Mouse (Mus musculus) myocyte (in vitro differentiated cells): ENCODE results near the gene Glra1.

Experiments
- CEBPB ChIP-seq: IDR thresholded peaks from 2 replicates; pipeline ENCODE4 v1.6.1; 2011; ENCODE audit warnings: mild to moderate bottlenecking, moderate library complexity; ENCODE audit not compliant: poor library complexity, insufficient read depth, severe bottlenecking
- MAX ChIP-seq: IDR thresholded peaks from one replicate; pipeline ENCODE4 v1.6.1; 2011; ENCODE audit warnings: low read depth, mild to moderate bottlenecking, control low read depth
- MYOG ChIP-seq, 3 experiments: IDR thresholded peaks; one replicate each; pipeline ENCODE4 v1.6.1; 2011; ENCODE audit warnings: control low read depth in 2 of 3, low read depth in 2 of 3, mild to moderate bottlenecking in 2 of 3; ENCODE audit not compliant: insufficient read length in 2 of 3, control insufficient read depth in 1 of 3, insufficient read depth in 1 of 3
- POLR2A ChIP-seq: IDR thresholded peaks from one replicate; pipeline ENCODE4 v1.6.1; 2011; ENCODE audit warnings: low read depth, mild to moderate bottlenecking, control low read depth, moderate library complexity; ENCODE audit not compliant: insufficient read length
- TCF12 ChIP-seq: IDR thresholded peaks from one replicate; pipeline ENCODE4 v1.6.1; 2011; ENCODE audit warnings: mild to moderate bottlenecking, control low read depth; ENCODE audit not compliant: poor library complexity, insufficient read depth, severe bottlenecking
- TCF3 ChIP-seq: IDR thresholded peaks from one replicate; pipeline ENCODE4 v1.6.1; 2011; ENCODE audit warnings: low read depth, control low read depth; ENCODE audit not compliant: insufficient read length
- USF1 ChIP-seq: IDR thresholded peaks from one replicate; pipeline ENCODE4 v1.6.1; 2011; ENCODE audit warnings: low read depth, mild to moderate bottlenecking, control low read depth, moderate library complexity

DNA sequence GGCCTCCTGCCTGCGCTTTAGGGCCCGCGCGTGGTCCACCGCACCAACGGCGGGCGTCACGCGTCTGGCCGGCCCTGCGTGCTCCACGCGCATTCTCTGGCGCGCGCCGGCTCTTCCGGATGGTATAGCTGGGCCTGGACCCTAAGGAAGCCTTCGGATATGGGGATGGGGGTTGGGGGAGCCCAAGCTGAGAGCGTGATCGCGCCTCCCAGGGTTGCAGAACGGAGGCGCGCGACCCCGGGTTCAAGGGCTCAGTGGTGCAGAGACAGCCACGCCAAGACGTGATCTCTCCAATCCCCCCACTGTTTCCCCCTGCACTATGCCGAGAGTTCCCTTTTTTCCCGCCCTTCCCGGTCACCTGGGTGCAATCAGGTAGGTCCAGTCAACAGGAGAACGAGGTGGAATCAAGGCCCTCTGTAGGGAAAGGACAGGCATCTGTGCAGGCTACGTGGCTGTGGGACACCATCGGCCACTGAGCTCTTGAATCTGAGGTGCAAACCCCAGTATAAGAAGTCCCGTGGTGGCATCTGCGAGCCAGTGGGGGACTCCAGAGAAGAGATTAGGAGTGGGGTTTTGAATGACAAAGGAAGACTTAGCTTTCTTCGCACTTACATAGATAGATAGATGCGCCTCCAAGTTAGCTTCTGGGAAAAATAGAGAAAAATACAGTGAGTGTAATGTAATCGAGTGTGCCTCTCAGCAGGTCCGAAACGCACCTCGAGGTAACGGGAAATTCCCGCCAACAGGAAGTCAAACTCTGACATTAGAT is 137.9 kb downstream of the Glra1 start:
- TF ChIP-seq CEBPB (no peak), POLR2A (no peak), MAX (no peak), USF1 (no peak), TCF12 (no peak), MYOG (IDR thresholded peaks at IDR 0.05; ENCODE audit: control insufficient read depth in 1 of 3, insufficient read depth in 1 of 3, insufficient read length in 2 of 3, low read depth in 2 of 3) (no peak), TCF3 (no peak)
